23 mouse cellular contexts compared by ENCODE assay signal in genomic region chr13:92134792-92135191, GRCm38 (mm10). TPM values are rescaled to one million over a fixed set of nuclear protein-coding genes. Genes with fewer than 3 reads are reported as not detected.
A peak's percentile ranks its signal among the peaks of the same experiment; 100 is the strongest.
DNase-seq lines count a peak whose midpoint lies in the region; ATAC-seq and TF ChIP-seq lines count a peak whose summit lies in the region.
"Had no signal": no experiment of that assay in that cellular context is flagged by ENCODE, and none has a peak within 500 bp of the region (broad histone marks: within the 10 kb centered on the region; RNA-seq: fewer than 3 reads in every experiment).

No protein-coding gene starts in this region.

- no peak overlapping the region for H3K4me2 ChIP-seq in kidney, embryonic 14.5 days (replicated peaks; ENCODE audit: low read depth, low read length)
- H3K4me2 ChIP-seq in kidney, postnatal 0 days (ENCODE audit: low read length), result no peak overlapping the region
- no peak overlapping the region for H3K4me2 ChIP-seq in kidney, embryonic 16.5 days (replicated peaks; ENCODE audit: low read depth, low read length)

- TF ChIP-seq CTCF in kidney, adult 2 months (conservative IDR thresholded peaks at IDR 0.05; ENCODE audit: insufficient read depth, insufficient read length, low read depth, low read length), result no peak
- TF ChIP-seq CTCF in kidney, postnatal 0 days (IDR thresholded peaks at IDR 0.05; ENCODE audit: low read depth), result no peak

- peak; percentile 17 for DNase-seq in kidney, adult 2 months
- DNase-seq in kidney, postnatal 0 days (ENCODE audit: low spot score), result peak; percentile 12
- DNase-seq in 416B (ENCODE audit: low read depth), result peak; percentile 75
- DNase-seq in adrenal gland, adult 8-10 months, result no peak
- DNase-seq: adrenal gland, adult 2 months; adrenal gland, postnatal 10 days; adrenal gland, postnatal 14 days; adrenal gland, postnatal 25 days; adrenal gland, postnatal 36 days; B cell, adult 2 months; cerebellum, adult 11 months; cerebellum, adult 11-12 months; cerebellum, adult 18-20 months; cerebellum, adult 2 months; cerebellum, adult 8-10 months had no signal

- H3K4me3 ChIP-seq in kidney, adult 2 months (ENCODE audit: insufficient read depth, low read depth, low read length), result no peak overlapping the region
- no peak overlapping the region for H3K4me3 ChIP-seq in kidney, embryonic 14.5 days (ENCODE audit: low read length)
- no peak overlapping the region for H3K4me3 ChIP-seq in kidney, postnatal 0 days (replicated peaks; ENCODE audit: low read depth, low read length)
- H3K4me3 ChIP-seq in kidney, embryonic 16.5 days (ENCODE audit: low read length), result no peak overlapping the region

- H3K36me3 ChIP-seq in kidney, adult 2 months (ENCODE audit: control insufficient read depth, insufficient read depth, low read length), result no peaks in the 10 kb centered on the region
- no peaks in the 10 kb centered on the region for H3K36me3 ChIP-seq in kidney, embryonic 14.5 days (ENCODE audit: control insufficient read depth, insufficient read depth, low read length)
- no peaks in the 10 kb centered on the region for H3K36me3 ChIP-seq in kidney, postnatal 0 days (ENCODE audit: insufficient read depth, low read length)
- H3K36me3 ChIP-seq in kidney, embryonic 16.5 days (ENCODE audit: insufficient read depth, low read length), result no peaks in the 10 kb centered on the region
- H3K36me3 ChIP-seq: G1E had no signal

- 74% methylated on average over 3 of the region's 3 CpGs for WGBS in kidney, adult 2 months
- WGBS in kidney, embryonic 14.5 days, result 64% methylated on average over 3 of the region's 3 CpGs
- WGBS in kidney, postnatal 0 days, result 70% methylated on average over 3 of the region's 3 CpGs
- WGBS in kidney, embryonic 16.5 days, result 70% methylated on average over 3 of the region's 3 CpGs

- no peak for ATAC-seq in kidney, embryonic 14.5 days (ENCODE audit: low FRiP score, low TSS enrichment)
- ATAC-seq in kidney, postnatal 0 days (replicated peaks; ENCODE audit: low FRiP score, low read depth), result no peak
- no peak for ATAC-seq in kidney, embryonic 16.5 days (ENCODE audit: low FRiP score, low TSS enrichment)
- ATAC-seq: activated CD4-positive, CD25-positive, alpha-beta regulatory T cell, adult 4 months; CD4-positive, CD25-positive, alpha-beta regulatory T cell, adult 4 months; Patski had no signal

- no peaks in the 10 kb centered on the region for H3K9me3 ChIP-seq in kidney, embryonic 14.5 days (ENCODE audit: control insufficient read depth, low read length)
- no peaks in the 10 kb centered on the region for H3K9me3 ChIP-seq in kidney, postnatal 0 days (replicated peaks; ENCODE audit: low read length)
- H3K9me3 ChIP-seq in kidney, embryonic 16.5 days (ENCODE audit: low read length), result peaks cover 4% of the 10 kb centered on the region; the same call in 1 of the 2 replicates

- H3K4me1 ChIP-seq in kidney, adult 2 months (ENCODE audit: control insufficient read depth, insufficient read depth, low read length), result no peaks in the 10 kb centered on the region
- H3K4me1 ChIP-seq in kidney, embryonic 14.5 days (ENCODE audit: control insufficient read depth, insufficient read depth, low read length), result no peaks in the 10 kb centered on the region
- H3K4me1 ChIP-seq in kidney, postnatal 0 days (replicated peaks; ENCODE audit: insufficient read depth, low read length), result no peaks in the 10 kb centered on the region
- H3K4me1 ChIP-seq in kidney, embryonic 16.5 days (ENCODE audit: insufficient read depth, low read length), result peaks cover 8% of the 10 kb centered on the region

- no peak for TF ChIP-seq POLR2A in kidney, adult 2 months (IDR thresholded peaks at IDR 0.05; ENCODE audit: low read depth, low read length)

- H3K27me3 ChIP-seq in kidney, adult 2 months (replicated peaks; ENCODE audit: control insufficient read depth, insufficient read depth, low read length), result no peaks in the 10 kb centered on the region
- H3K27me3 ChIP-seq in kidney, embryonic 14.5 days (ENCODE audit: control insufficient read depth, insufficient read depth, low read length), result peaks cover 22% of the 10 kb centered on the region
- H3K27me3 ChIP-seq in kidney, postnatal 0 days (ENCODE audit: insufficient read depth, low read length), result peaks cover 11% of the 10 kb centered on the region; the same call in 1 of the 2 replicates
- peaks cover 24% of the 10 kb centered on the region for H3K27me3 ChIP-seq in kidney, embryonic 16.5 days (ENCODE audit: insufficient read depth, low read length)
- H3K27me3 ChIP-seq: CH12.LX had no signal

- H3K9ac ChIP-seq in kidney, embryonic 14.5 days (ENCODE audit: low read depth, low read length), result no peak overlapping the region
- H3K9ac ChIP-seq in kidney, postnatal 0 days (ENCODE audit: low read depth, low read length), result no peak overlapping the region
- H3K9ac ChIP-seq in kidney, embryonic 16.5 days (replicated peaks; ENCODE audit: low read length), result no peak overlapping the region

- no peak overlapping the region for H3K27ac ChIP-seq in kidney, adult 2 months (ENCODE audit: insufficient read depth, low read depth, low read length)
- H3K27ac ChIP-seq in kidney, embryonic 14.5 days (ENCODE audit: low read depth, low read length), result no peak overlapping the region
- no peak overlapping the region for H3K27ac ChIP-seq in kidney, postnatal 0 days
- H3K27ac ChIP-seq in kidney, embryonic 16.5 days (ENCODE audit: low read length), result no peak overlapping the region

RNA-seq across cellular contexts. Expression of gene Rasgrf2, which starts 3.3 kb away (rescaled TPM):
- 3.3 and 3.7 TPM in 2 replicates for polyA plus RNA-seq in kidney, adult 2 months (2012; rRNA removed)
- 1.5 and 1.7 TPM in 2 replicates for polyA plus RNA-seq in kidney, embryonic 14.5 days (2014; fragmentation: Nextera tagmentation; extraction: Ambion mirVana)
- polyA plus RNA-seq in kidney, postnatal 0 days (2015; fragmentation: Nextera tagmentation; extraction: Ambion mirVana), result 0.82 and 1.1 TPM in 2 replicates
- polyA plus RNA-seq in kidney, embryonic 16.5 days (2015; fragmentation: Nextera tagmentation; extraction: Ambion mirVana), result 1.0 and 2.5 TPM in 2 replicates
- total RNA-seq in adrenal gland, adult 8-10 months (2022), result 1 to 10 TPM; 3.0 to 7.2 (median 4.7) TPM
- total RNA-seq: MEL had no signal
- polyA plus RNA-seq: G1E had no signal
